Mouse (Mus musculus) limb, embryonic 11.5 days (tissue): ENCODE data around the gene Gpr153. TPM values are rescaled to one million over a fixed set of nuclear protein-coding genes. Genes with fewer than 3 reads are reported as not detected.

Source experiments
- ATAC-seq: fragments of 200-750 bp; cut with Nextera tagmentation; 2 replicates; pipeline ENCODE4 v1.8.0; 2017; ENCODE audit warnings: low read depth; ENCODE audit not compliant: insufficient number of reproducible peaks, low FRiP score, low TSS enrichment
- DNase-seq: peaks from one replicate; pipeline ENCODE4 v3.0.0-alpha.2; 2015; ENCODE audit warnings: low spot score
- H3K27ac ChIP-seq: fragments of 300-500 bp; sonication (generic); replicated peaks from 2 replicates; pipeline ENCODE4 v1.5.1; 2014; ENCODE audit warnings: low read depth, mild to moderate bottlenecking, low read length
- H3K27me3 ChIP-seq: fragments of 300-500 bp; sonication (generic); 2 replicates; pipeline ENCODE4 v1.6.1; 2014; ENCODE audit warnings: mild to moderate bottlenecking, low read length, mixed read lengths; ENCODE audit not compliant: control insufficient read depth, insufficient read depth
- H3K36me3 ChIP-seq: fragments of 300-500 bp; sonication (generic); 2 replicates; pipeline ENCODE4 v1.6.1; 2014; ENCODE audit warnings: mild to moderate bottlenecking, low read length, moderate library complexity, mixed read lengths; ENCODE audit not compliant: control insufficient read depth, insufficient read depth
- H3K4me1 ChIP-seq: fragments of 300-500 bp; sonication (generic); 2 replicates; pipeline ENCODE4 v1.6.1; 2014; ENCODE audit warnings: low read length, mixed read lengths; ENCODE audit not compliant: control insufficient read depth, insufficient read depth
- H3K4me2 ChIP-seq: fragments of 300-500 bp; sonication (generic); 2 replicates; pipeline ENCODE4 v1.6.1; 2014; ENCODE audit warnings: low read depth, mild to moderate bottlenecking, moderate library complexity; ENCODE audit not compliant: severe bottlenecking
- H3K4me3 ChIP-seq: fragments of 300-500 bp; sonication (generic); 2 replicates; pipeline ENCODE4 v1.5.1; 2014; ENCODE audit warnings: low read depth, low read length
- H3K9ac ChIP-seq: fragments of 300-500 bp; sonication (generic); 2 replicates; pipeline ENCODE4 v1.6.1; 2014; ENCODE audit warnings: mild to moderate bottlenecking, low read length
- H3K9me3 ChIP-seq: fragments of 300-500 bp; sonication (generic); 2 replicates; pipeline ENCODE4 v1.6.1; 2016; ENCODE audit warnings: low read length; ENCODE audit not compliant: control insufficient read depth
- WGBS: fragments of 180-500 bp; shearing (Covaris S2); extraction: QIAGEN DNeasy Blood & Tissue Kit; methylation state at CpG from one replicate; pipeline ENCODE4 v1.1.7; 2014; 5-methylcytosine and 5-hydroxymethylcytosine counted together
- polyA plus RNA-seq: library from polyadenylated mRNA; unstranded; fragments of >200 nt; fragmentation: Nextera tagmentation; extraction: Ambion mirVana; gene quantifications from 2 replicates; pipeline ENCODE4 v1.2.1, GENCODE M21; 2014

The Gpr153 gene
- polyA plus RNA-seq, 1 experiment from 2014 or later = 3.3 TPM

DNA sequence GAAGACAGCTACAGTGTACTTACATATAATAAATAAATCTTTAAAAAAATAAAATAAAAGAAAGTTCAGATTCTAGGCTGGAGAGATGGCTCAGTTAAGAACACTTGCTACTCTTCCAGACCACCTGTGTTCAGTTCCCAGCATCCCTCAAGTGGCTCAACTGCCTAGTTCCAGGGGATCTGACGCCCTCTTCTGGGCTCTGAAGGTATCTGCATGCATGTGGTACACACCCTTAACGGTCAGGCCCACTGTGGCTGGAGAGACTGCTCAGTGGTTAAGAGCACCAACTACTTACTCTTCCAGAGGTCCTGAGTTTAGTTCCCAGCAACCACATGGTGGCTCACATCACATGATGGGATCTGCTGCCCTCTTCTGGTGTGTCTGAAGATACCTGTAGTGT is 3.9 kb downstream of the Gpr153 start:
- Histone ChIP-seq H3K4me3 (no peak overlapping the region), H3K27me3 (peaks cover 42% of the 10 kb centered on the region), H3K4me2 (no peak overlapping the region), H3K36me3 (no peaks in the 10 kb centered on the region), H3K9me3 (no peaks in the 10 kb centered on the region), H3K4me1 (peaks cover 21% of the 10 kb centered on the region), H3K9ac (no peak overlapping the region), H3K27ac (no peak overlapping the region)
- 66% methylated on average over 2 of the region's 2 CpGs for WGBS
- DNase-seq = no peak
- no peak for ATAC-seq

DNA sequence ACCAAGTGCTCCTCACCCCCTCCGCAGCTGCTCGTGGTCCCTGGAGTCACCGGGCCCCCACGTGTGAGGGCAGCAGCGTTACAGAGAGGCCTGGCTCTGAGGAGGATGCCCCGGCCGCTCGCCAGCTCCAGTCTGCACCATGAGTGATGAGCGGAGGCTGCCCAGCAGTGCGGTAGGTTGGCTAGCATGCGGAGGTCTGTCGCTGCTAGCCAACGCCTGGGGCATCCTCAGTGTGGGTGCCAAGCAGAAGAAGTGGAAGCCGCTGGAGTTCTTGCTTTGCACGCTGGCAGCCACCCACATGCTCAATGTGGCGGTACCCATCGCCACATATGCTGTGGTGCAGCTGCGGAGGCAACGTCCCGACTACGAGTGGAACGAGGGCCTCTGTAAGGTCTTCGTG is 5.0 kb downstream of the Gpr153 start:
- WGBS = 92% methylated on average over 23 of the region's 23 CpGs
- no peak overlapping the region for H3K9ac ChIP-seq
- H3K36me3 ChIP-seq = no peaks in the 10 kb centered on the region
- no peak overlapping the region for H3K27ac ChIP-seq
- peaks cover 53% of the 10 kb centered on the region for H3K27me3 ChIP-seq
- H3K4me3 ChIP-seq = no peak overlapping the region
- no peak overlapping the region for H3K4me2 ChIP-seq
- ATAC-seq (no peak), DNase-seq (no peak)
- H3K9me3 ChIP-seq = no peaks in the 10 kb centered on the region
- H3K4me1 ChIP-seq = peaks cover 16% of the 10 kb centered on the region

DNA sequence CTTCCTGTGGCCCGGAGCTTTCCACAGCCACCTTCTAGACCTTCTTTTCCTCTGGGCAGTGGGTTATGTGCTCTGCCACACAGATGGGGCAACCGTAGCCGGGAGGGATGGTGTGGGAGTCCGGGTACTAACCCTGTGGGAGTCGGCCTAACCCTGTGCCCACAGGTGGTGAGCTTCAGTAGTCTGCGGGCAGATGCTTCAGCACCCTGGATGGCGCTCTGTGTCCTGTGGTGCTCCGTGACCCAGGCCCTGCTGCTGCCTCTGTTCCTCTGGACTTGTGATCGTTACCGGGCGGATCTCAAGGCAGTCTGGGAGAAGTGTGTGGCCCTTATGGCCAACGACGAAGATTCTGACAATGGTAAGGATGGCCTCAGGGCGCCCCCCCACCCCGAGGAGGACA is 7.6 kb downstream of the Gpr153 start:
- Histone ChIP-seq H3K4me2 (no peak overlapping the region), H3K27ac (no peak overlapping the region), H3K4me3 (no peak overlapping the region), H3K4me1 (peaks cover 9% of the 10 kb centered on the region), H3K9ac (no peak overlapping the region), H3K36me3 (no peaks in the 10 kb centered on the region), H3K27me3 (peaks cover 61% of the 10 kb centered on the region), H3K9me3 (no peaks in the 10 kb centered on the region)
- 44% methylated on average over 15 of the region's 15 CpGs for WGBS
- no peak for DNase-seq
- ATAC-seq = no peak

DNA sequence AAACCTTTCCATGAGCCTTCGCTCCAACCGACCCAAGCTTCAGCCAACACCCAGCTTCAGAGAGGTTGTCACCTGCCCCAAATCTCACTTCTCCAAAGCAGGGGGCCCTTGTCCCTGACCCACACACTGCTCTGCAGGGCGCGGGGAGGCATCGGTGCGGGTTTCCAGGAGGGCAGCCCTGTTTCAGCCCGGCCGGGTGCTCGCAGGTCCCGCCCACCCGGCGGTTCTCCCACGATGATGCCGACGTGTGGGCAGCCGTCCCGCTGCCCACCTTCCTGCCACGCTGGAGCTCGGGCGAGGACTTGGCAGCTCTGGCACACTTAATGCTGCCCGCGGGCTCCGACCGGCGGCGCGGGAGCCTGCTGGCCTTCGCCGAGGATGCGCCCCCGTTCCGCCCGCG is 8.7 kb downstream of the Gpr153 start:
- Histone ChIP-seq H3K9me3 (no peaks in the 10 kb centered on the region), H3K4me3 (peak overlapping the region; percentile 17), H3K9ac (no peak overlapping the region), H3K4me1 (peaks cover 9% of the 10 kb centered on the region), H3K27ac (no peak overlapping the region), H3K27me3 (peaks cover 70% of the 10 kb centered on the region), H3K4me2 (peak overlapping the region; percentile 45; the same call in 1 of the 2 replicates), H3K36me3 (no peaks in the 10 kb centered on the region)
- peak; percentile 4; the same call in 1 of the 2 replicates for ATAC-seq
- WGBS = 15% methylated on average over 34 of the region's 34 CpGs
- no peak for DNase-seq

DNA sequence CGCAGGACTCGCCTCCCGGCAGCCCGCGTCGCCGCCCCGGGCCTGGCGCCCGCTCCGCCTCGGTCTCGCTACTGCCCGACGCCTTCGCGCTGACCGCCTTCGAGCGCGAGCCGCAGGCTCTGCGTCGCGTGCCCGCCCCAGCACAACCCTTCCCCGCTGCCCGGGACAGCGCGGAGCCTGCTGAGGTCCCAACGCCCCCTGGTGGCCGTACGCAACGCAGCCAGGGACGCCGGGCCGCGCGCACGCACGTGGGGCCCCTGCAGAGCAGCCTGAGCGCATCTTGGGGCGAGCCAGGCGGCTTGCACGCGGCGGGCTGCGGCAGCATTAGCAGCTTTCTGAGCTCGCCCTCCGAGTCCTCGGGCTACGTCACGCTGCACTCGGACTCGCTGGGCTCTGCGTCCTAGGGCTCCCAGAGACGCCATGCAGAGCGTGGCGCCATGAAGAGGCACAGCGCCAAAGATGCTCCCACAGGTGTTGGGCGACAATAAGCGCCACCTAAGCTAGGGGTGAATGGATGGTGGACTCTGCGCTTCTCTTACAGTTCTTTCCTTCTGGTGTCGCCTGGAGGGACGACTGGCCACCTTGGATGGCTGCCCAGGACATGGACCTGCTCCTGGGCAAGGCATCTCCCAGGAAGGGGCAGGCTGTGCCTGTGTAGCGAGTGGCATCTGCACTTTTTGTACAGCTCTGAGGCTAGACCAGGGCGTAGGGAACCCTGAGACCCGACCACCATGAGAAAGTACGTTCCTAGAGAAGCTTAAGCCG is 9.3 kb downstream of the Gpr153 start:
- DNase-seq (peak; percentile 90), ATAC-seq (peak; percentile 65)
- Histone ChIP-seq H3K27ac (no peak overlapping the region), H3K36me3 (no peaks in the 10 kb centered on the region), H3K9me3 (no peaks in the 10 kb centered on the region), H3K4me1 (peaks cover 9% of the 10 kb centered on the region), H3K9ac (no peak overlapping the region), H3K4me2 (peak overlapping the region; percentile 45), H3K4me3 (peak overlapping the region; percentile 17), H3K27me3 (peaks cover 77% of the 10 kb centered on the region)
- WGBS = 4% methylated on average over 62 of the region's 70 CpGs

DNA sequence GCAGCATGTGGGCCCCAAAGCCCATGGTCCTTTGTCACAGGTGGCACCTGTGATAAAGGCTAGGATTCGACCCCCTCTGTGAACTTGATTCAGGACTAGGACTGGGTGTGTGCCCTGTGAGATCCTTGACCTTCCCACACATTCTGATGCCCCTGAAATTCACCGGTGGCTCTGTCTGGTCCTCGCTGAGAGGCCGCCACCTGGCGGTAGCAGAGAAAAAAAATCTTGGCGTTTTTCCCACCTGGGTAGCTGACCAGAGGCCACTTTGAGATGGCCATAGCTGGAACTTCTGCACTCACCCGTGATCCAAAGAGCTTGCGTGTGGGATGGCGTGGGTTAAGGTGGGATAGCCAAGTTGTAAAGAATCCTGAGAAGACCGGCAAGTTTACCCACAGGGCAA is 11.5 kb downstream of the Gpr153 start:
- H3K9me3 ChIP-seq = no peaks in the 10 kb centered on the region
- no peak for ATAC-seq
- no peak overlapping the region for H3K4me2 ChIP-seq
- WGBS = 3% methylated on average over 10 of the region's 10 CpGs
- H3K4me1 ChIP-seq = peaks cover 15% of the 10 kb centered on the region
- peaks cover 86% of the 10 kb centered on the region for H3K27me3 ChIP-seq
- H3K9ac ChIP-seq = no peak overlapping the region
- no peak overlapping the region for H3K27ac ChIP-seq
- peak; percentile 65 for DNase-seq
- H3K4me3 ChIP-seq = no peak overlapping the region
- no peaks in the 10 kb centered on the region for H3K36me3 ChIP-seq

DNA sequence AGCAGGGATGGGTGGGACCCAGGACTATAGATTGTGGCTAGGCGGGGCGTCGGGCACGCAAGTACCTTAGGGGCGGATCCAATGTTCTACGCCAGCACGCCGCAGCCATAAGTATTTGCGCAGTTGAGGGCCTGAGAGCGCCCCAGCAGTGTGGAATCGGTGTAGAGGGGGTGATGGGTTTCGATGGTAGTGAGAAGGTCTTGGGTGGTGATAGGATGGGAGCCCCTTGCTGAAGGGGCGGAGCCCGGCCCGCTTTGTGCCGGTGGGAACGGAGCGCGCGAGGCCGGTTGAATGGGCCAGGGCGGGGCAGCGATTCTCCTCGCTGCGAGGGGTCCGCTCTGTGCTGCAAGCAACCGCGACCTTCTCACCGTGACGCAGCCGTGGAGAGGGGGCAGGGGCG is 12.2 kb downstream of the Gpr153 start:
- Histone ChIP-seq H3K4me3 (no peak overlapping the region), H3K36me3 (no peaks in the 10 kb centered on the region), H3K9me3 (no peaks in the 10 kb centered on the region), H3K27ac (no peak overlapping the region), H3K4me1 (peaks cover 18% of the 10 kb centered on the region), H3K9ac (no peak overlapping the region), H3K4me2 (no peak overlapping the region), H3K27me3 (peaks cover 90% of the 10 kb centered on the region)
- DNase-seq = no peak
- ATAC-seq = 0 out of 2 replicates have a peak, but pooled peaks have one; percentile 14
- 5% methylated on average over 29 of the region's 32 CpGs for WGBS

DNA sequence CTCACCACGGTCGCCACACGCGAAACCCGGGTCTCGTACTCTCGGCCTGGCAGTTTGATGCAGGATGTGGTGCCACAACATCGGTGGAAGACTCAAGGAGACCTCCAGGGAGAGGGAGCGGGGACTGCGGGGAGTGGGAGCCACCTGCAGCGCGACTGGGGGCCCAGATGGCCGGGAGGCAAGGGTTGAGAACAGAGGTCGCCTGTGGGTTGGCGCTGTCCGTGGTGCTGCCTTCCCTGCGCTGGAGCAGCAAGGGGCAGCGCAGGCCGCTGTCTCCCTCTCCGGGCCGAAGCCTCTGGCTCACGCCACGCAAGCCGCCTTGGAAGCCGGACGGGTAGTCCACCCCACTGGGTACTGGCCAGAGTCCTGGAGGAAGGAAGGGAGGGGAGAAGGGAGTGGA is 12.9 kb downstream of the Gpr153 start:
- H3K27me3 ChIP-seq = peaks cover 89% of the 10 kb centered on the region
- no peak overlapping the region for H3K27ac ChIP-seq
- H3K4me1 ChIP-seq = peaks cover 18% of the 10 kb centered on the region
- 8% methylated on average over 26 of the region's 26 CpGs for WGBS
- no peak overlapping the region for H3K4me3 ChIP-seq
- H3K9me3 ChIP-seq = no peaks in the 10 kb centered on the region
- ATAC-seq (no peak), DNase-seq (peak; percentile 84)
- H3K36me3 ChIP-seq = no peaks in the 10 kb centered on the region
- H3K9ac ChIP-seq = no peak overlapping the region
- 0 out of 2 replicates have a peak overlapping the region, but pooled peaks have one; percentile 4 for H3K4me2 ChIP-seq
